Mouse (Mus musculus) C2C12 (cell line): ENCODE data around the gene Pdcd2l.

ENCODE experiments used
- CTCF ChIP-seq: IDR thresholded peaks from one replicate; pipeline ENCODE4 v1.5.1; 2011; ENCODE audit not compliant: control insufficient read depth, insufficient read depth, insufficient read length
- MYOG ChIP-seq: IDR thresholded peaks from one replicate; pipeline ENCODE4 v1.6.1; 2011; ENCODE audit not compliant: control insufficient read depth, insufficient read length; ENCODE audit errors: extremely low read depth

- TF ChIP-seq CTCF (no peak), MYOG (no peak)
Measured at GRCm38 (mm10) chr7:34226846-34227245, 30.4 kb upstream of the Pdcd2l start.
